Comparison of ENCODE assay signal across 8 mouse cellular contexts in the genomic region with DNA sequence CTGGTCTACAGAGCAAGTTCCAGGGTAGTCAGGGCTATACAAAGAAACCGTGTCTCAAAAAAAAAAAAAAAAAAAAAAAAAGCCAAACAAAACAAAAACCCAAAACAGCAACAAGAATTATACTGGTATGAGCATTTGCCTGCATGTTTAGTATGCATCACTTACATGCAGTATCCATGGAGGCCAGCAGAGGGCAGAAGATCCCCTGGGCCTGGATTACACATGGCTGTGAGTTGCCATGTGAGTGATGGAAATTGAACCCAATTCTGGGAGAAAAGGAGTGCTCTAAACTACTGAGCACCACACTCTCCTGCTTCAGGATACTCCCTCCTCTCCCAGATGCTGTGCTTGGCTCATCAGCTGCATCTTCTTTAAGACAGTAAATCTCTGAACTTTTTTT. TPM values are rescaled to one million over a fixed set of nuclear protein-coding genes. Genes with fewer than 3 reads are reported as not detected.
DNase-seq lines count a peak whose midpoint lies in the region; ATAC-seq and TF ChIP-seq lines count a peak whose summit lies in the region.

No protein-coding gene starts in this region.

- DNase-seq in liver, adult 2 months (ENCODE audit: extremely low read depth, low read depth, low spot score): peak; percentile 40
- DNase-seq in T-cell, adult 2 months (ENCODE audit: low spot score): peak; percentile 58
- DNase-seq in cerebellum, postnatal 4 days (ENCODE audit: low spot score in 2 of 2): peak; percentile 59 to 79
- DNase-seq in heart, postnatal 36 days: peak; percentile 49 to 78
- peak; percentile 37 to 61 for DNase-seq in left cerebral cortex, postnatal 36 days (ENCODE audit: low spot score in 2 of 2)
- peak; percentile 51 for DNase-seq in right cerebral cortex, adult 18-20 months
- DNase-seq in urinary bladder, postnatal 36 days (ENCODE audit: low spot score in 2 of 2): peak; percentile 37 to 42

- no peaks in the 10 kb centered on the region for H3K9me3 ChIP-seq in liver, embryonic 12.5 days (replicated peaks)

- TF ChIP-seq POLR2A in liver, adult 2 months (IDR thresholded peaks at IDR 0.05; ENCODE audit: extremely low read depth, insufficient read depth, low read length): no peak

- no peak overlapping the region for H3K9ac ChIP-seq in liver, adult 2 months (ENCODE audit: low read depth, low read length)
- H3K9ac ChIP-seq in liver, embryonic 12.5 days: no peak overlapping the region

- ATAC-seq in liver, embryonic 12.5 days: no peak

- WGBS in liver, adult 2 months: 22% methylated on average over 1 of the region's 1 CpGs
- WGBS in liver, embryonic 12.5 days (ENCODE audit: insufficient replicate concordance): 29% methylated on average over 1 of the region's 1 CpGs

- no peaks in the 10 kb centered on the region for H3K27me3 ChIP-seq in liver, adult 2 months (ENCODE audit: control insufficient read depth, insufficient read depth, low read length)
- H3K27me3 ChIP-seq in liver, embryonic 12.5 days (replicated peaks): no peaks in the 10 kb centered on the region

- H3K4me2 ChIP-seq in liver, embryonic 12.5 days: no peak overlapping the region

- no peak overlapping the region for H3K4me3 ChIP-seq in liver, adult 2 months (ENCODE audit: insufficient read depth, low read depth, low read length)
- no peak overlapping the region for H3K4me3 ChIP-seq in liver, embryonic 12.5 days

- no peaks in the 10 kb centered on the region for H3K79me2 ChIP-seq in liver, adult 2 months (ENCODE audit: control insufficient read depth, insufficient read depth, low read length)

- H3K4me1 ChIP-seq in liver, adult 2 months (ENCODE audit: control insufficient read depth, insufficient read depth, low read length): peaks cover 8% of the 10 kb centered on the region
- H3K4me1 ChIP-seq in liver, embryonic 12.5 days: peaks cover 32% of the 10 kb centered on the region

- peak; percentile 74 for TF ChIP-seq CTCF in liver, adult 2 months (IDR thresholded peaks at IDR 0.05; ENCODE audit: low read depth, low read length)

- intact Hi-C loops in heart, postnatal 36 days (cut with DNase I): loop anchor here (5.0 kb wide), 1 partner anchor 56 kb away; a partner anchor contains a TSS
- intact Hi-C loops in left cerebral cortex, postnatal 36 days (cut with DNase I): loop anchor here (10.0 kb wide), 1 partner anchor 458 kb away; a partner anchor contains a TSS

- no peak overlapping the region for H3K27ac ChIP-seq in liver, adult 2 months (replicated peaks; ENCODE audit: insufficient read depth, low read depth, low read length)
- no peak overlapping the region for H3K27ac ChIP-seq in liver, embryonic 12.5 days

- H3K36me3 ChIP-seq in liver, adult 2 months (ENCODE audit: control insufficient read depth, insufficient read depth, low read length): no peaks in the 10 kb centered on the region
- H3K36me3 ChIP-seq in liver, embryonic 12.5 days: peaks cover 17% of the 10 kb centered on the region

RNA-seq across cellular contexts. Expression of a gene that starts 4.2 kb away (rescaled TPM):
- total RNA-seq in liver, adult 2 months (2014; rRNA removed): 11.2 and 14.8 TPM in 2 replicates
- 28.7 and 33.3 TPM in 2 replicates for polyA plus RNA-seq in liver, adult 2 months (2012; rRNA removed)
- 9.4 and 9.6 TPM in 2 replicates for polyA plus RNA-seq in liver, embryonic 12.5 days (2016; fragmentation: Nextera tagmentation; extraction: Ambion mirVana)
- total RNA-seq in heart, postnatal 36 days (2021): 10 to 100 TPM; 18.6 to 20.3 TPM
- 10 to 100 TPM; 26.9 to 27.5 TPM for total RNA-seq in left cerebral cortex, postnatal 36 days (2021)

RNA-seq across cellular contexts. Expression of a gene that starts 31.7 kb away (rescaled TPM):
- not detected in 2 replicates for total RNA-seq in liver, adult 2 months (2014; rRNA removed)
- 0.06 TPM in 1 of 2 replicates, not detected in the other for polyA plus RNA-seq in liver, adult 2 months (2012; rRNA removed)
- polyA plus RNA-seq in liver, embryonic 12.5 days (2016; fragmentation: Nextera tagmentation; extraction: Ambion mirVana): 0.06 and 0.24 TPM in 2 replicates
- not detected for total RNA-seq in heart, postnatal 36 days (2021)
- 1 to 10 TPM; 2.3 to 4.9 TPM for total RNA-seq in left cerebral cortex, postnatal 36 days (2021)

RNA-seq across cellular contexts. Expression of a gene that starts 47.4 kb away (rescaled TPM):
- 7.2 TPM in 2 replicates for total RNA-seq in liver, adult 2 months (2014; rRNA removed)
- polyA plus RNA-seq in liver, adult 2 months (2012; rRNA removed): 6.1 and 9.1 TPM in 2 replicates
- polyA plus RNA-seq in liver, embryonic 12.5 days (2016; fragmentation: Nextera tagmentation; extraction: Ambion mirVana): 15.0 and 16.1 TPM in 2 replicates
- 10 to 100 TPM; 17.6 to 24.8 TPM for total RNA-seq in heart, postnatal 36 days (2021)
- 100 to 1,000 TPM in 1 of 2 experiments, 10 to 100 TPM in 1; 82.9 to 103 TPM for total RNA-seq in left cerebral cortex, postnatal 36 days (2021)

RNA-seq across cellular contexts. Expression of a gene that starts 48.3 kb away (rescaled TPM):
- not detected in 2 replicates for total RNA-seq in liver, adult 2 months (2014; rRNA removed)
- 0.05 and 0.07 TPM in 2 replicates for polyA plus RNA-seq in liver, adult 2 months (2012; rRNA removed)
- 0.17 and 0.36 TPM in 2 replicates for polyA plus RNA-seq in liver, embryonic 12.5 days (2016; fragmentation: Nextera tagmentation; extraction: Ambion mirVana)
- 10 to 100 TPM; 15.7 to 25.8 TPM for total RNA-seq in heart, postnatal 36 days (2021)
- total RNA-seq in left cerebral cortex, postnatal 36 days (2021): 10 to 100 TPM; 53.7 to 58.3 TPM

RNA-seq across cellular contexts. Expression of a gene that starts 58.1 kb away (rescaled TPM):
- 2.4 and 2.6 TPM in 2 replicates for total RNA-seq in liver, adult 2 months (2014; rRNA removed)
- 6.3 and 6.7 TPM in 2 replicates for polyA plus RNA-seq in liver, adult 2 months (2012; rRNA removed)
- 18.4 and 19.6 TPM in 2 replicates for polyA plus RNA-seq in liver, embryonic 12.5 days (2016; fragmentation: Nextera tagmentation; extraction: Ambion mirVana)
- 10 to 100 TPM; 37.6 to 43.8 TPM for total RNA-seq in heart, postnatal 36 days (2021)
- 100 to 1,000 TPM; 128 to 155 TPM for total RNA-seq in left cerebral cortex, postnatal 36 days (2021)
